Mouse (Mus musculus): Measurements from ENCODE around the gene Dedd.
"Not testable (repeated sequence)": the region's sequence is repeated elsewhere in the genome, so short reads cannot be mapped to it uniquely, and the experiment has no call there.

DNA sequence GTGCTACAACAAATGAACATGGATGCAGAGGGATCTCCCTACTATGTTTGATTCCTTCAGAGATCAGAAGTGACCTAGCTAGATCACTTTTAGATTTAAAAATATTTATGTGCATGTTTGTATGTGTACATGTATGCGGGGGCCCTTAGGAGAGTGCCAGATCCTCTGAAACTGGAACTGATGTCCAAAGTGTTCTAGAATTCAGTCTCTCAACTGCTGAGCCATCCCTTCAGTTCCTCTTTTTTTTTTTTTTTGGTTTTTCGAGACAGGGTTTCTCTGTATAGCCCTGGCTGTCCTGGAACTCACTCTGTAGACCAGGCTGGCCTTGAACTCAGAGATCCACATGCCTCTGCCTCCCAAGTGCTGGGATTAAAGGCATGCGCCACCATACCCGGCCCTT lies 2.4 kb upstream of the Dedd start:
- not testable (repeated sequence) for TF ChIP-seq CTCF, EP300 (IDR thresholded peaks at IDR 0.05; ENCODE audit: low read depth)
